Mouse (Mus musculus) v-Abl transformed pro-B cells (cell line): ENCODE measurements around the gene Car4.

Experiments used
- in situ Hi-C, 2 experiments: fragments of 400-800 bp; cut with MboI; formaldehyde crosslinking; loops; one replicate each; pipeline ENCODE4 v1.15.1; 2025; ENCODE audit not compliant: unreplicated experiment in 2 of 2

Car4 gene

DNA sequence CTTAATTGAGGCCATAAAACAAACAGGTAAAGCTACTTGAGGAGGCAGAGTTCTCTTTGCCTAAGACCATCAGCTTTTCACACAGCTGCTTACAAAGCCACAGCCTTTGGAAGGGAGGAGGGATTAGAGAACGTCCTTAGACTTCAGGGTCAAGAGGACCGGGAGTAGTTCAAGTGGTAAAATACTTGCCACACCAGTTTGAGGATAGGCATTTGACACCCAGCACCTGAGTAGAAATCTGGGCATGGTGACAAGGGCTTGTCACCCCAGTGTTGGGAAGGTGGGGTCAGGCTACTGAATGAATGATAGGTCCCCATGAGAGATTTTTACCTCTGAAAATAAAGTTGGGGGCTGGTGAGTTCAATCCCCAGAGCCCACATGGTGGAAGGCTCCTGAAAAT lies 5.0 kb upstream of the Car4 start:
- in situ Hi-C loops = no loop called here

DNA sequence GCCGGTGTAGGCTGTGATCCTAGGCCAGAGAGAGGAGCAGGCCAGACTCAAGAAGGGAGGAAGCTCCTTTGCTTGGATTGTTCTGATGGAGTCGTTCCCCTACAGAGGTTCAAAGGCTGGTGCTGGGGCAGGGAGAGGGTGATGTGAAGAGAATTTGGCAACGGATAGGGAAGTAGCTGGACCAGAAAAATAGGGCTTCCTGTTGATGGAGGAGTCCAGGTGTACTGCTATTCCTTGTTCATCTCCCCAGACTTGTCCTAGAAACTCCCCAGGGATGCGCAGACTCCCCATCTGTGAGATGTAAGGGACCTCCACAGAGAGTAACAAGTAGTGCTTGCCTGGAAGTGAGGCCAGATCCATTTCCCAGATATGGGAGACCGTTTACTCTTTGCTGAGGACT lies 1.2 kb upstream of the Car4 start:
- in situ Hi-C loops = no loop called here

DNA sequence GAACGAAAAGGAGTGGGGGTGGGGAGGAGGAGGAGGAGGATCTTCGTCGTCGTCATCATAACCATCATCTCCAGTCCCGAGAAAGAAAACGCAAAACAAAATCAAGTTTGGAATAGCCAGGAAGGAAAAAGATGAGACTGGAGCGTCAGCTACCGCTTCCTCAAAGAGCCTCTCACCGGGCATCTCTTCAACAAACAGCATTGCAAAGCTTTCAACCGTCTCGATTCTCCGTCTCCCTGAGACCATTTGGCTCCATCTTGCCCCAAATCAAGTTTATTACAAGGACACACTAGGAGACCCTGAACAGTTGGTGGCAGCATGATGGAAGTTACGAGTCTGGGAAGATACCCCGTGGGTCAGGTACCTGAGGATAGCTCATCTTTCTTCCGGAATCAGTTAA lies 415 bp upstream of the Car4 start:
- in situ Hi-C loops = no loop called here

DNA sequence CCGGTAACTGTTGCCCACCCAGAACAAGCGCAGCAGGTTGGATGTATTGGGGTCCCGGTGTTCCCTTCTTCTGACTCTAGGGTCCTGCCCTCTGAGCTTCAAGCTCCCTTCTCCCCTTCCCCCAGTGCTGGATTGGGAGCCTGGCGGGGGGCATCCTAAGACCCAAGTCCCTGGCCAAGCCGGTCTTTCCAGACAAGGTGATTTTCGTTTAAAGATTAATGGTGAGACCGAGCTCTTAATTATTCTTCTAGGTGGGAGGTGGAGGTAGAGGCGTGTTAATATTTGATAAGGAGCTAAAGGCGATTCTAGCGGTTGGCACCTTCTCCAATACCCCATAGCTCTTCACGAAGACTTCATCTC lies 665 bp downstream of the Car4 start:
- in situ Hi-C loops = no loop called here

DNA sequence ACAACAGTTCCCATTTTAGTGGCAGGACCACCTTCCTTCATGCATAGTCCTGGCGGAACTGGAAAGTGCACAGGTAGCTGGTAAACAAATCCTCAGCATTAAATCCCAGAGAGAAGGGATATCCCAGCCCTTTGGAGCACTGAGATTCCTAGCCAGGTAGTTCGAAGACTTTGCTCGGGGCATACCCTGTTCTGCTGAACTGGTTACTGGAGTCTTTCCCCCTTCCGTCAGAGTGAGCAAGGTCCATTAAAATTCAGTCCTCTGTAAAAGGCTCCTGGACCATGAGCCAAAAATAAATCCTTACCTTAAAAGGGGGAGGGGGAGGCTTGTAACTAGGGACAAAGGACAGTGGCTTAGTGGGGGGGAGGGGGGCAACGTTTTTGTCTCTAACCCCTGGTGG lies 1.6 kb downstream of the Car4 start:
- in situ Hi-C loops = no loop called here

DNA sequence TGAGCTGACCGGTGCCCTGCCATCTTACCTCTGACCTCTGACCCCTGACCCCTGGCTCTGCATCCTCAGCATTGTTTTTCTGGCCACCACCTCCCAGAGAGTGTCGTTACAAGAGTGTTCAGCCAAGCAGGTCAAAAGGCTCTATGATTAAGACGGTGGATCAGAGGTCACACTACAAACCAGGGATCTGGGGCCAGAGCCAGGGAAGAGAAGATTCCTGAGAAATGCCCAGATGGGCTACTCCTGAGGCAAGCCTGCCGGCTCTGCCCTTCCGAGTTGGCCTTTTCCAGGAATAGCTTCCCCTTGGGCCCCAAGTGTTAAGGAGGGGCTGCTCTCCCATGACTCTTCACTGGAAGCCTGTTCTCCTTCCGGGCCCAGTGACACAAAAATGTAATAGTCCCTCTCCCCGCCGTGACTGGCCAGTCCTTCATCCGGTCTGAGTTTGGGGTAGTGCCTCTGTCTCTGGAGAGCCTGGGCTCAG lies 2.2 kb downstream of the Car4 start:
- in situ Hi-C loops = no loop called here

DNA sequence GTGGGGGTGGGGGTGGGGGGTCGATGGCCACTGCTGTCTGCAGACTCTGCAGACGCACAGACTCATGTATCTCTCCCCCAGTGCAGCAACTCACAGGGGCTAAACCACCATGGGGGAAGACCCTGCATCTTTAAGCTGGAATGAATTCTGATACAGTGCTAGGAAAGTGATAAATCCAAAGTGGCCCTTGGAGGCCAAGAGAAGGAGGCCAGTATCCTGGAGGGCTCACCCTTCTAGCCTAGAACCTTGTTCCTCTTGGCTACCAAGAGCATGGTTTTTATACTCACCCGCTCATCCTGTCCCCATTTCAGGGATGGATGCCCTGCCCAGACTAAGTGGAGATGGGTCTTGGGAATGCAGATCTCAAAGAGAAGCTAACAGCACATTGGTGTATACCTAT lies 2.7 kb downstream of the Car4 start:
- in situ Hi-C loops = no loop called here

DNA sequence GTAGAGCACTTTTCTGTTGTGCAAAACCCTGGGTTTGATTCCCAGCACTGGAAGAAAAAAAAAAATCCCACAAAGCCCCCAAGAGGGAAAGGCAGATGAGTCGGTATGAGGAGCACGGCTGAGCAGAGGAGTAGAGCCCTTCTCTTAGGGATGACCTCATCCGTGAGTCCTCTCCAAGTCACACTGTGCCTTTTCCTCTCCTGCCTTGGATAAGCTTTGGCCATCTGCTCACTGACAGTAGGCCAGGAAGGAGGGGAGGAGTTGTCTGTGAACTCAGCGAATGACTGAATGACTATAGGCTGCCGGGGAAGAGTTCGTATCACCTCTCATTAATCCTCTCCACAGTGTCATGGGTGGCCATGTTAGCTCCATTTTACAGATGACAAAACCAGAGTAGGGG lies 3.2 kb downstream of the Car4 start:
- in situ Hi-C loops = no loop called here

DNA sequence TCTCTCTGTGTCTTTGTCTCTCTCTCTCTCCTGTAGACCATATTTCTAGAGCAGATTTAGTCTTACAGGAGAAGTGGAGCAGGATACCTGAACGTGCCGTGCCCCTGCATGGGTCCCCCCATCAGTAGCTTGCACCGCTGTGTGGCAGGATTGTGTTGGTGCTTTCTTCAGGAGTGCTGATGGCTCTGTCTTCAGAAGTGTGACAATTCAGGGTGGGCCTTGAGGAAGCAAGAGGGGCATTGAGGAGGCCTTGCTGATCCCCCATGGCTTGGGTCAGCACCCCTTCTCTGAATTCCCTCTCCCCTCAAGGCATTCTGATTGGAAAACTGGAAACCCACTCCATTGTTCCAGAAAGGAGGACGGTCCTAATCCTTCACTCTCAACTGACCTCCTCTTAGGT lies 4.0 kb downstream of the Car4 start:
- in situ Hi-C loops = no loop called here

DNA sequence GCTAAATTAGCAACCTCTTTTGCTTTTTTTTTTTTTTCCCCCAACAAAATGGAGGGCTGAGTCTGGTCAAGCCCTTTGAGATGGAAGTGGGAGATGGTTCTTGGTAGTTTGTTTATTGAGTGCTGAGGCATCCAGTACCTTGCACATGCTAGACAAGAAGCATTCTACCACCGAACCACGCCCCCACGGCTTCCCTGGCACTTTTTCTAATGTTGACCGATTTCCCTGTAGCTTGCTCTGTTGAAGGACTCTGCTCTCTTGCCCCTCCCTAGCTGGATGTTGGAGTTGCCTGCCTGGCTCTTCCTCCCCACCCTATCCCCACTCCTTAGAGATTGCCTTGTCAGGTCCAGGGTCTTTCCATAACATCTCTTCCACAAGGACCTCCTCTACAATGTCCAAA lies 5.0 kb downstream of the Car4 start:
- in situ Hi-C loops = no loop called here

DNA sequence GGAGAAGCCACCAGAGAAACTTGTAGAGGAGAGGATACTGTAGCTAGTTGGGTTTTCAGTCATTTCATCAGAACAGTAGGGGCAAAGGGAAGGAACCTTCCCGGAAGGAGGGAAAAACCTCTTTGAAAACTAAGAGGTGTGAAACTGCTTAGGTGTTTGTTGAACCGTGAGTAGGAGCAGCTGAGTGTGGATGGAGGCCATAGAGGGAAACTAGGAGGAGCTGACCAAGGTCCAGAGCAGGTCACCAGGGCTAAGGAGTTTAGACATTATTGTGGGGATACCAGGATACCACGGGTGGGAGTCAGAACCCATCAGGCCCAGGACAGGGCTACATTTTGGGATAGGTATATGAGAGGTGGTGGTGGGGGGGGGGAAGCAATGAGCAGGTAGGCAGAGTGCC lies 6.0 kb downstream of the Car4 start:
- in situ Hi-C loops = no loop called here

DNA sequence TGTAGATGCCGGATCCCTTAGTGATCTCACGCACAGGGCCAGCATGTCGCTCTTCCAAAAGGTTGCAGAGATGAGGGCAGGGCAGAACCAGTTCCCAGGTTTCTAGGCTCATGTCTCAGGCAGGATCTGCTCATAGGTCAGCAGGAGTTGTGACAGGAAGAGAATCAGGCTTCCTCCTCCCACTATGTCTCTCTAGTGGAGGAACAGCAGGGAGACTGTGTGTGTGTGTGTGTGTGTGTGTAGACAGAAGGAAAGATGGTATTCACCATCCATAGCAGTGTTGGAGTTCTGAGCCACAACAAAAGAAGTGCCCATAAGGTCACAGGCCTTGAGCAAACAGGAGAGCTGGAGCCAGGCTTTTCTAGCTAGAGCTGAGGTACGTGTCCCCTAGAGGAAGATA lies 9.1 kb downstream of the Car4 start:
- in situ Hi-C loops = no loop called here

DNA sequence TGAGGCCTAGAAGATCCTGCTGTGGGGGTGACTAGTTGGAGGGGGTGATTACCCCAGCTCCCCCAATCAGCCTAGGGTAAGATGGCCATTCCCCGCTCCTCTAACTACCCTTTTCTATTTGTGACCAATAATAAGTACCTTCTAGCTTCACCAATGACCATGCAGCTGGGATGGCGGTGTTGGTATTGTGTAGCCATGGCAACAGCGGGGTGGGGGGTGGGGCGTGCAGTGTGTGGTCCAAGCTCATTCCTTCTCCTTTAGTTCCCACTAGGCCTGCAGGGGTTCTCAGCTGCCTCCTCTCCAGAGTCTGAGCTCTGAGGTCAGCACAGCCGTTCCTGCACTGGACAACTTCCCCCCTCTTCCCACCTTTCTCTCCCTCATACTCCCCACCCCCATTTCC lies 9.5 kb downstream of the Car4 start:
- in situ Hi-C loops = no loop called here

DNA sequence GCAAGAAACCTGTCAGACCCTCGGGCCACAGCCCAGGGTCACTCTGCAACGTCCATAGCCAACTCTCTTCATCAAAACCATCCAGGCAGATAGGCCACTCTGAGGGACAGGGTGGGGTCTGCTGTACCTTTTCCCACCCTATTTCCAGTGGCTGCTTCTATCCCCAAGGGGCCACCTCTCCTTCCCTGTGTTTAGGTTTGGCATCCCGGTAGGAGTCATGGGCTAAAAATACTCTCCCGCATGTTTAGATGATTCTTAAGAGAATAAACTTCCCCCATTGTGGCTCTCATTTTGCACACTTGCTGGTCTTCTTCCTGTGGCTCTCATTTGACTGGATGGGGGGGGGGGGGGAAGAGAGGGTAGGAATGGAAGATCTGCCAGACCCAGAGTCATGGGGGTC lies 10.7 kb downstream of the Car4 start:
- in situ Hi-C loops = no loop called here

DNA sequence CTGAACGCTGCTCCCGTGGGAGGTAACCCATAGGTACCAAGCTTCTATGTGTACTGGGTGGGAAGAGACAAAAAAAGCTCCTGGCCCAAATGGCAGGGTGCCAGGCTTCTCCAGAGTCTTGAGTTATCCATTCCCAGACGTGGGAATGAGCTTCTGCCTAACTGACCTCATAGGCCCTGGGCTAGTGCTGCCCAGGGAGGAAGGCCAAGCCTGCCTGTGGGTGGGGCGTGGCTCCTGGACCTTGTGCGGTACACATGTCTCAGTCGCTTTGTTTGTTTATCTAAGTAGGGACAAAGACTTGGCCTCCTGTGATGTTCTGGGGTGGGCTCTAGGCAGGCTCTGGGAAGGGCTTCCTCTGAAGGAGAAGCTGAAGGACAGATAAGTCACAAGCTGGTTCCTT lies 11.2 kb downstream of the Car4 start:
- in situ Hi-C loops = no loop called here

DNA sequence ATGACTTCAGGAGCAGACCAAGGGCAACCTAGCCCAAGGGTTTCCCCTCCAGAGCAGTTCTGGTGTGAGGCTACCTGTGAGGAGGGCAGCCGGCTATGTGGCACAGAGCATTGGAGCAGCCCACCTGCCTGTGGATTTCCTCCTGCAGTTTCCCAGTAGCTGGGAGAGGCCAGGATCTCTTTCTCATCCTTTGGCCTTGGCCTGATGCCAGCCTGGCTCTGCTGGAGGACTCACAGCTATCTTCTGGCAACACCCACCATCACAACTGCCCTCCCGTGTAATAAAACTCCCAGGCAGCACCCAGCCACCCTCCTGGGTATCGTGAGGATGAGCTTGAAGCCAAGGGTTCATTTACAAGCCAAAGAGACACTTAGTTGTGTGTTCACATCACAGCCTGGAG lies 14.5 kb downstream of the Car4 start:
- in situ Hi-C loops = no loop called here

DNA sequence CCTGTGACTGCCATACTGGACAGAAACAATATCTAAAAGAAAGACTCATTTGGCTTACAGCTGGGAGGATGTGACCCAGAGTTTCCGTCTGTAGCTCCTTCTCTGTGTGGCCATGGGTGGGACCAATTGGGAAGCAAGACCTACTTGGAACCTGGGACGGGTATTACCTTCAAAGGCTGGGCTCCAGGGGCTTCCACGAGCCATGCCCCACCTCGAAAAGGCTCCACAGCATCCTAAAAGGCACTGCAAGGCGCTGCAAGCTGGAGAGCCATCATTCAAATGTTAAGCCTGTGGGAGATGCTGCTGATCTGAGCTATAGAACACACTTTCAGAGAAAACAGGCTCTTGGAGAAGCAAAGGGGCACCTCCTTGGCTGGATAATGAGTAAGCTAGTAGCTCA lies 16.1 kb downstream of the Car4 start:
- in situ Hi-C loops = no loop called here

DNA sequence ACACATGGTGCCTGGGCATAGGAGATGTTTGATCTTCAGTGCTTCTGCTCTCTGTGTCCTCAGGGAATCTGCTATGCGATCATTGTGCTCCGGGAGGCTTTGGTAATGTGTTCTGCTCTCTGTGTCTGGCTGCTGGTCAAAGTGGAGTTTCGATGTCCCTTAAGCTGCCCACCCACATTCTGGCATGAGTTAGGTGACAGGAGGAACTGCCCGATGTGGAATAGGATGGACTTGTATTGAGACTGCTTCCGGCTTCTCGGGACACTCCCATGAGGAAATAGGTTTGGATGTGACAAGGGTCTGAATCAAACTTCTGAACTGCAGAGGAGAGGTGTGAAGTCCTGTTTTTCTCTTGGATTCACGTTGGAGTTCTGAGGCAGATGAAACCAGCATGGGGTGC lies 17.0 kb downstream of the Car4 start:
- in situ Hi-C loops = no loop called here

DNA sequence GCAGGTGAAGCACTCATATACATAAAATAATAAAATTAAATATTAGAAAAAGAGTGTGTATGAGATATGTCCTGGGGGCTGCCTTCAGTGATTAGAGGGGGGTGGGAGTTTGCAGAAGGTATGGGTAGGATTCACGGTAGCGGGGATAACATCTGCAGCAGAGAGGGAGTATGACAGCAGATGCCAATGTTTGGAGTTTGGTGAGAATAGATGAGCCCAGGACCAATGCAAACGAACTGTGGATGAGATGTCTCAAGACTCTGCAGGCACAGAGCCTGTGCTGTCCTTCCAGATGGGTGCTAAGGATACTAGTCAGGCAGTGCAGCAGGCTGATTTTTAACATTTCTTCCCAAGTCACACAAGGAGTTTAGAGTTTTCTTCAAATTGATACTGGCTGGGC lies 19.1 kb downstream of the Car4 start:
- in situ Hi-C loops = no loop called here

DNA sequence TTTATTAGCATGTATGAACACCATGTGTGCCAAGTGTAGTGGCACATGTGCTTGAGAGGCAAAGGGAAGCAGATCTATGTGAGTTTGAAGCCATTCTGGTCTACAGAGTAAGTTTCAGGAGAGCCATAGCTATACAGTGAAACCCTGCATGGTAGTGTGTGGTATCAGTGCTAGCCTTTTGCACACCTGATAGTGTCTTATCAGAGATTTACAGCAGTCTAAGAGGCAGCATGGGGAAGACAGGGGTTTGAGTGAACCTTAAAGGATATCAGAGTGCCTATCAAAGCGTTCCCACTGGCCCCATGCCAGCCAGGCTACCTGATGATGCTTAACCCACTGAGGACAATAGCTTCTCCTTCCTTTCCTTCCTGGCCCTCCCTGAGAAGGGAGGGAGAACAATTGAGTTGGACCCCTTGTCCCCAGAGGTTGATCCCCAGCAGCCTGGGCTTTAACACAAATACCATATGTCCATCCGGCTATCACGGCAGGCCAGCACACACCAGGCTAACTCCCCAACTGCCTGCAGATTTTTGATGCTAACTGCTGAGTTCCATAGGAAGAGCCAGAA lies 19.9 kb downstream of the Car4 start:
- in situ Hi-C loops = no loop called here

DNA sequence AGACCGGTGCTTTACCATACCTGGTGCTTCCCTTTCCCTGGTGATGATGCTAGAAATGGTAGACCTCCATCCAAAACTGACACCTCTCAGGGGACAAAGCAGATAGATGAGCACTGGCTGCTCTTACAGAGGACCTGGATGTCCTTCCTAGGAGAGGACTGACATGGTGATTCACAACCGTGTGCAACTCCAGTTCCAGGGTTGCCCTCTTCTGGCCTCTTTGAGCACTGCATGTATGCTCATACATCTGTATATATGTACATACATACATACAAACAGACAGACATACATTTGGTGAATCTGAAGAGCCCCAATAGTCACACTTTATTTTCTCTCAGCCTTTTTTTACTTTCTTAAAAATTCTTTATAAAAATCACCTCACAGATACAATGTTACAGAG lies 20.5 kb downstream of the Car4 start:
- in situ Hi-C loops = no loop called here

DNA sequence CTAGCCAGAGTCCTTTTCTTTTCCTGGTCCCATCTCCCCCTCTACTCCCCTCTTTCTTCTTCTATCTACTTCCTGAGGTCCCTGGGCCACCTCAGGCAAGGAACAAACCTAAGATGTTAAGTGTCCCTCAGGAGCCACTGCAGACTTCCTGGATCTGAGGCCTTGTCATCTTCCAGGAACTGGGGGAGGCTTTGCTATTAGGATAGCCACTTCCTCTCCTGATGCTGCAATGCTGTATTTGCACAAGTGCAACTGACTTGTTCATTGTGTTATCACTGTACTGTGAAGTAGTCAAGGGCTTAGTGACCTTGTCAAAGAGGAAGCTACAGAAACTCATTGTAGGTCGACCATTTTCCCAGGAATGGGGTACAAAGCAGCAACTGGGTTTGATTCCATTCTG lies 21.8 kb downstream of the Car4 start:
- in situ Hi-C loops = no loop called here

DNA sequence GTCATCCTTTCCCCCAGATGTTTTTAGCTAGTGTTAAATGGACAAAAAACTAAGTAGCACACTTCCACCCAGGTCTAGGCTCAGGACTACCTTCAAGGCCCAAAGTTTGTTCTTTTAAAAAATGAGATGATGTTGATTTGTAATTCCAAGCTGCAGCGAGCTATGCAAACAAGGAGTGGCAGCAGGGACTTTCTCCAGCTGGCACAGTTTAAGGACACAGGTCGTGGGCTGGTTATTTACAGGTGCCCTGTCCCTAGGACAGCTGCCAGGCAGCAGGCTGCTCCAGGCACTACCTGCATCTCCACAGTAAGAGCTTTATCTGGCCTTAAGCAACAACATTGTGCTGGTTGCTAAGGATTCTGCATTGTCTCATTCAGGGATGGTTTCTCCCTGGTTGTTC lies 23.1 kb downstream of the Car4 start:
- in situ Hi-C loops = no loop called here

DNA sequence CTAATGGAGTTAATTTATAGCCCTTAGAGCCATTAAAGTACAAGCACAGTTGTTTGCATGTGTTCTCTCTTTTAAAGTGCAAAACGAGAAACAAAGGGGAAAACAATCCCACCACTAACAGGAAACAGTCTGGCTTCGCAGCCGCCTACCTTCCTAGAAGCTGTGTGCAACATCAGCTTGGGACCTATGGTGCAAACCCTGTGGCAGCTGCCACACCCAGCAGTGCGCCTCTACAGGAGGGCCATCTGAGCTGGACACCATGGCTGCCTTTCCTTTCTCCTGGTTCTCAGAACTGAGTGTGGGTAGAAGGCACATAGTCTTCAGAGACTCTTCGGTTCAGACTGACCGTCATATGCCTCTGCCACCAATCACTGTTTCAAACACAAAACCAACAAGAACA lies 27.8 kb downstream of the Car4 start:
- in situ Hi-C loops = no loop called here
